Mouse (Mus musculus): ENCODE measurements around the gene Acadvl. TPM values are rescaled to one million over a fixed set of nuclear protein-coding genes. Genes with fewer than 3 reads are reported as not detected.
A peak's percentile ranks its signal among the peaks of the same experiment; 100 is the strongest.

Gene Acadvl
- polyA plus RNA-seq, 1 experiment from 2014 or later: 61.7 TPM

- 89% methylated on average over 23 of the region's 23 CpGs for WGBS
- no peak for ATAC-seq (ENCODE audit: low FRiP score)
- H3K4me3 ChIP-seq (replicated peaks): no peak overlapping the region
- H3K9me3 ChIP-seq (replicated peaks): no peaks in the 10 kb centered on the region
- no peak overlapping the region for H3K27ac ChIP-seq (replicated peaks)
- H3K4me1 ChIP-seq: no peaks in the 10 kb centered on the region
- H3K27me3 ChIP-seq (replicated peaks): no peaks in the 10 kb centered on the region
- H3K9ac ChIP-seq (replicated peaks): no peak overlapping the region
- H3K36me3 ChIP-seq: peaks cover 73% of the 10 kb centered on the region
- no peak overlapping the region for H3K4me2 ChIP-seq
Observed at GRCm38 (mm10) chr11:70042309-70043085, 27.3 kb upstream of the Acadvl start.

GRCm38 (mm10) chr11:70040184-70040583 lies 25.0 kb upstream of the Acadvl start:
- Histone ChIP-seq H3K27ac (replicated peaks) (no peak overlapping the region), H3K4me2 (no peak overlapping the region), H3K27me3 (replicated peaks) (no peaks in the 10 kb centered on the region), H3K36me3 (peaks cover 80% of the 10 kb centered on the region), H3K9ac (replicated peaks) (no peak overlapping the region), H3K4me3 (replicated peaks) (no peak overlapping the region), H3K4me1 (no peaks in the 10 kb centered on the region), H3K9me3 (replicated peaks) (no peaks in the 10 kb centered on the region)
- no peak for ATAC-seq (ENCODE audit: low FRiP score)
- WGBS: 92% methylated on average over 7 of the region's 7 CpGs

GRCm38 (mm10) chr11:70039631-70040030 lies 24.4 kb upstream of the Acadvl start:
- Histone ChIP-seq H3K4me3 (replicated peaks) (no peak overlapping the region), H3K9ac (replicated peaks) (no peak overlapping the region), H3K36me3 (peaks cover 79% of the 10 kb centered on the region), H3K4me1 (no peaks in the 10 kb centered on the region), H3K9me3 (replicated peaks) (no peaks in the 10 kb centered on the region), H3K27ac (replicated peaks) (no peak overlapping the region), H3K27me3 (replicated peaks) (no peaks in the 10 kb centered on the region), H3K4me2 (no peak overlapping the region)
- 95% methylated on average over 10 of the region's 10 CpGs for WGBS
- ATAC-seq (ENCODE audit: low FRiP score): no peak

DNA sequence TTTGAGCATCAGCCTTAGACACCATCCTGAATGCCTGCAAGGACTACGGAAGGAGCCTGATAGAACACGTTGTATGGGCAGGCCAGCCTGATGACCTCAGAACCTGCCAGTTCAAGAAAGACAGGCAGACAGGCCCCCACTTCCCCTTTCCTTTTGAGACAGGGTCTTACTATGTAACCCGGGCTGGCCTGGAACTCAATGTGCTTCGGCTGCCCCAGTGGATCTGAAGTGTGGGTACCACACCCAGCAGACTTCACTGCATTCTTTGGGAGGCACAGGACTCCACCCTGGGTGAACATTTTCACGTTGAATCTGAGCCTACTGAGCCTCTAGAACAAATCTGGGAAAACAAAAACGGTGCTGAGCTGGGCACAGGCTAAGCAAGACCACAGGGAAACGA lies 23.0 kb upstream of the Acadvl start:
- H3K27me3 ChIP-seq (replicated peaks): no peaks in the 10 kb centered on the region
- 82% methylated on average over 7 of the region's 7 CpGs for WGBS
- no peak overlapping the region for H3K9ac ChIP-seq (replicated peaks)
- H3K4me2 ChIP-seq: no peak overlapping the region
- no peaks in the 10 kb centered on the region for H3K4me1 ChIP-seq
- H3K36me3 ChIP-seq: peaks cover 76% of the 10 kb centered on the region
- no peak overlapping the region for H3K4me3 ChIP-seq (replicated peaks)
- H3K27ac ChIP-seq (replicated peaks): no peak overlapping the region
- no peak for ATAC-seq (ENCODE audit: low FRiP score)
- no peaks in the 10 kb centered on the region for H3K9me3 ChIP-seq (replicated peaks)

- Histone ChIP-seq H3K4me2 (no peak overlapping the region), H3K9ac (replicated peaks) (no peak overlapping the region), H3K36me3 (peaks cover 47% of the 10 kb centered on the region), H3K4me1 (peaks cover 45% of the 10 kb centered on the region), H3K9me3 (replicated peaks) (no peaks in the 10 kb centered on the region), H3K27me3 (replicated peaks) (no peaks in the 10 kb centered on the region), H3K4me3 (replicated peaks) (no peak overlapping the region), H3K27ac (replicated peaks) (no peak overlapping the region)
- ATAC-seq (ENCODE audit: low FRiP score): no peak
- WGBS: 97% methylated on average over 11 of the region's 11 CpGs
Observed at GRCm38 (mm10) chr11:70031321-70031670, 16.1 kb upstream of the Acadvl start.

DNA sequence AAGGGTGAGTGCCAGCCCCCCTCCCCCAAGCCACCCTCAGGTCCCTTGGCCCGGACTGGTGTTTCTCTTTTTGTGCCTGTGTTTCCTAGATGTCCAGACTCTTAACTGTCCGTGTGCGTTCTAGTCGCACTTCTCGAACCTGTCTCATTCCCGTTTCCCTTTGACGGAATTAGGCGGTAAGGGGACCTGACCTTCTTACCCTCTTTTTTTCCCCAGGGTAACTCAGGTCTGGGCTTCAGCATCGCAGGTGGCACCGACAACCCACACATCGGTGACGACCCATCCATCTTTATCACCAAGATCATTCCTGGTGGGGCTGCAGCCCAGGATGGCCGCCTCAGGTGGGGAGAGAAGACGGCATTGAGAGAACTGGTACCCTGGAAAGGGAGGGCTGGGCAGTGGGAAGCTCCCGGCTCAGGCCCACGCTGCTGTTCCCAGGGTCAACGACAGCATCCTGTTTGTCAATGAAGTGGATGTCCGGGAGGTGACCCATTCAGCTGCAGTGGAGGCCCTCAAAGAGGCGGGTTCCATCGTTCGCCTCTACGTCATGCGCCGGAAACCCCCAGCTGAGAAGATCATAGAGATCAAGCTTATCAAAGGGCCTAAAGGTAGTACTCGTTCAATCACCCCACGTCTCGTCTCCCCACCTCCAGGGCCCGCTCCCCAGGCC lies 15.6 kb upstream of the Acadvl start:
- H3K27me3 ChIP-seq (replicated peaks): no peaks in the 10 kb centered on the region
- peak overlapping the region; percentile 46; the same call in 1 of the 2 replicates for H3K9ac ChIP-seq (replicated peaks)
- H3K36me3 ChIP-seq: peaks cover 45% of the 10 kb centered on the region
- WGBS: 88% methylated on average over 28 of the region's 28 CpGs
- H3K4me1 ChIP-seq: peaks cover 50% of the 10 kb centered on the region
- no peak for ATAC-seq (ENCODE audit: low FRiP score)
- peak overlapping the region; percentile 67 for H3K4me2 ChIP-seq
- no peaks in the 10 kb centered on the region for H3K9me3 ChIP-seq (replicated peaks)
- peak overlapping the region; percentile 96 for H3K27ac ChIP-seq (replicated peaks)
- peak overlapping the region; percentile 37; the same call in 1 of the 2 replicates for H3K4me3 ChIP-seq (replicated peaks)

DNA sequence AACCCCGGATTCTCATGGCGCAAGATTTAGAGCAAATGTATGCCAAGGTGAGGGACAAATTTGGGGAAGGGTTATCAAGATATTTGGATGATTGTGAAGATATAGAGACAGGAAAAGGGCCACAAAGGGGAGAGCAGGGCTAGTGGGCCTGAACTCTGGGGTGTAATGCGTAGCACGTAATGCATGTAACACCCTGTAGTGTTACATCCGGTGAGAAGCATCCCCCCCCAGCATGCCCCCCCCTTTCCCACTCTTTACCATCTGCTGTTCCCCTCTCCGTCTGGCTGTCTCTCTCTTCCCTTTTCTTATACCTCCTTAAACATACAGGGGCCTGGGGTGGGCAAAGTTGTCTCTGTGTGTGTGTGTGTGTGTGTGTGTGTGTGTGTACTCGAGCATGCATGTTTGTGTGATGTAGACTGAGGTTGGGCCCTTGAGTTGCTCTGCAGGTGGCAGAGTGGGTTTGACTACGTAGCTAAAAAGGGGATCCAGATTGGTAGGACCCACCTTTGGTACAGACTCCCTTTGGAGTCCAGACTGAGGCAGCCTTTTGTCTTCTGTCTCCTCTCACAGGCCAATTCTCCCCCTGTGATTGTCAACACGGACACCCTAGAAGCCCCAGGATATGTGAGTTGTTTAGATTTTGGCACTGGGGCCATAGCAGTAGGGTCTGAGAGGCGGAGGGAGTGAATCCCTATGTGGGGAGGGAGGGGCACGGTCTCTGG lies 14.8 kb upstream of the Acadvl start:
- Histone ChIP-seq H3K4me2 (peak overlapping the region; percentile 67), H3K9me3 (replicated peaks) (no peaks in the 10 kb centered on the region), H3K27ac (replicated peaks) (peak overlapping the region; percentile 96), H3K4me1 (peaks cover 58% of the 10 kb centered on the region), H3K9ac (replicated peaks) (peak overlapping the region; percentile 46), H3K27me3 (replicated peaks) (no peaks in the 10 kb centered on the region), H3K4me3 (replicated peaks) (peak overlapping the region; percentile 37), H3K36me3 (peaks cover 42% of the 10 kb centered on the region)
- ATAC-seq (ENCODE audit: low FRiP score): peak; percentile 49
- WGBS: 20% methylated on average over 11 of the region's 11 CpGs

- Histone ChIP-seq H3K4me3 (replicated peaks) (peak overlapping the region; percentile 37), H3K9me3 (replicated peaks) (no peaks in the 10 kb centered on the region), H3K27me3 (replicated peaks) (no peaks in the 10 kb centered on the region), H3K4me2 (peak overlapping the region; percentile 67), H3K36me3 (peaks cover 37% of the 10 kb centered on the region), H3K9ac (replicated peaks) (peak overlapping the region; percentile 46), H3K4me1 (peaks cover 65% of the 10 kb centered on the region), H3K27ac (replicated peaks) (peak overlapping the region; percentile 96)
- WGBS: under 1% methylated on average over 20 of the region's 20 CpGs
- ATAC-seq (ENCODE audit: low FRiP score): peak; percentile 91
Observed at GRCm38 (mm10) chr11:70029130-70029801, 14.1 kb upstream of the Acadvl start.

DNA sequence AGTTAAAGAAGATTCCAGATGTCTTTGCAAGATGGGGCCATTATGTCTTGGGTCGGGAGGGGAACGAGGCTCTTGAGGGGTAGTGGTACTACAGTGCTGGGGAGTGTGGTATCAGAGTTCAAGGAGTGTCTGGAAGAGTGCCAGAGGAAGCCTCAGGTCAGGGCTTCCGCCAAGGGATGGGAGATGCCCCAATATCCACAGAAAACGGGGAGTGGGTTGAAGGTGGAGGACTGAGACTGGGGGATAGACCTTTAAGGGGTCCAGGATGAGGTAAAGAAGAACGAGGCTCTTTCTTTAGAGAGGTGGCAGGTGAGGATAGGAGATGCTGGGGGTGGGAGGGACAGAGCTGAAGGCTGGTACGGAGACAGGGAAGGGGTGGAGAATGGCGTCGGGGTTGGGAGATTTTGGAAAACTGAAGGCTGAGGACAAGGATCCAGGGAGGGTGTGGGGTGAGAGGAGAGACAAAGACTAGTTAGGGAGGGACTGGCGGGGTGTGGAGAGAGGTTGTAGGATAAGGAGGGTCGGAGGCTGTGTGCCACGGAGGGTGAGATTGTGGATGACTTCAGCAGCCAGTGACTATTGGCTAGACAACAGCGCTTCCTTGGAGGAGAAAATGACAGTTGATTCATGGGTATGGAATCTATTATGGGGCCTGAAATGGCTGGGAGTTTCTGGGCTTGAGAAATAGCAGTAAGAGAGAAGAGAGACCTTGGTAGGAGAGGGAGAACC lies 13.4 kb upstream of the Acadvl start:
- 20% methylated on average over 12 of the region's 12 CpGs for WGBS
- H3K9me3 ChIP-seq (replicated peaks): no peaks in the 10 kb centered on the region
- peaks cover 33% of the 10 kb centered on the region for H3K36me3 ChIP-seq
- peak; percentile 26 for ATAC-seq (ENCODE audit: low FRiP score)
- H3K4me3 ChIP-seq (replicated peaks): peak overlapping the region; percentile 37
- no peaks in the 10 kb centered on the region for H3K27me3 ChIP-seq (replicated peaks)
- peaks cover 71% of the 10 kb centered on the region for H3K4me1 ChIP-seq
- peak overlapping the region; percentile 46 for H3K9ac ChIP-seq (replicated peaks)
- H3K27ac ChIP-seq (replicated peaks): peak overlapping the region; percentile 96
- H3K4me2 ChIP-seq: peak overlapping the region; percentile 67

GRCm38 (mm10) chr11:70027397-70027796 lies 12.2 kb upstream of the Acadvl start:
- peaks cover 82% of the 10 kb centered on the region for H3K4me1 ChIP-seq
- peak overlapping the region; percentile 67 for H3K4me2 ChIP-seq
- peak overlapping the region; percentile 36 for H3K9ac ChIP-seq (replicated peaks)
- H3K4me3 ChIP-seq (replicated peaks): peak overlapping the region; percentile 30; the same call in 1 of the 2 replicates
- H3K9me3 ChIP-seq (replicated peaks): no peaks in the 10 kb centered on the region
- no peaks in the 10 kb centered on the region for H3K27me3 ChIP-seq (replicated peaks)
- 42% methylated on average over 9 of the region's 9 CpGs for WGBS
- H3K27ac ChIP-seq (replicated peaks): peak overlapping the region; percentile 96
- peaks cover 21% of the 10 kb centered on the region for H3K36me3 ChIP-seq
- ATAC-seq (ENCODE audit: low FRiP score): no peak

DNA sequence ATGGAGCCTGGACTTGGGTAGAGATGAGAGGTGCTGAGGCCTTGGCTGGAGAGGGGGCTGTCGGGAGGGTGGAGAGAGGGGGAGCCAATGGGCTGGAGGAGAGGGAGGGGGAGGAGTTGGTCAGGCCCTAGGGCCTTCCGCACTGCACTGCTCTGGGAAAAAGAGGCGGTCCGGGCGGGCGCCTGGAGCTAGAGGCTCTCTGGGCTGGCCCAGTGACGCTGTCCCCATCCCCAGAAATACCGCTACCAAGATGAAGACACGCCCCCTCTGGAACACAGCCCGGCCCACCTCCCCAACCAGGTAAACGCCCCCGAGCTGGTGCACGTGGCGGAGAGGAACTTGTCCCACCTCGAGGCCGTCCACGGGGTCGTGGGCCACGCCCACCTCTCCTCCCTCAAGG lies 11.5 kb upstream of the Acadvl start:
- H3K27me3 ChIP-seq (replicated peaks): no peaks in the 10 kb centered on the region

More for the DNA sequence above, 11.5 kb upstream of the Acadvl start:
- H3K9me3 ChIP-seq (replicated peaks): no peaks in the 10 kb centered on the region
- ATAC-seq (ENCODE audit: low FRiP score): no peak
- H3K36me3 ChIP-seq: peaks cover 14% of the 10 kb centered on the region
- peak overlapping the region; percentile 30 for H3K4me3 ChIP-seq (replicated peaks)
- peak overlapping the region; percentile 96 for H3K27ac ChIP-seq (replicated peaks)
- peaks cover 89% of the 10 kb centered on the region for H3K4me1 ChIP-seq
- 1% methylated on average over 19 of the region's 19 CpGs for WGBS
- peak overlapping the region; percentile 67 for H3K4me2 ChIP-seq
- peak overlapping the region; percentile 44; the same call in 1 of the 2 replicates for H3K9ac ChIP-seq (replicated peaks)
